ENCODE assay signal across 35 mouse cellular contexts in genomic region chr2:78004426-78004825, GRCm38 (mm10).
"Had no signal": no experiment of that assay in that cellular context is flagged by ENCODE, and none has a peak within 500 bp of the region (broad histone marks: within the 10 kb centered on the region; RNA-seq: fewer than 3 reads in every experiment).

No protein-coding gene starts in this region.

- H3K36me3 ChIP-seq: heart, embryonic 10.5 days; heart, embryonic 12.5 days; heart, embryonic 13.5 days; heart, embryonic 15.5 days; hindbrain, embryonic 10.5 days; hindbrain, embryonic 12.5 days; hindbrain, embryonic 13.5 days; hindbrain, embryonic 15.5 days; kidney, embryonic 15.5 days had no signal

- H3K9me3 ChIP-seq: heart, embryonic 10.5 days; heart, embryonic 12.5 days; heart, embryonic 13.5 days; heart, embryonic 15.5 days; hindbrain, embryonic 10.5 days; hindbrain, embryonic 12.5 days; hindbrain, embryonic 13.5 days; hindbrain, embryonic 15.5 days; kidney, embryonic 15.5 days had no signal

- DNase-seq: heart, postnatal 10 days; heart, postnatal 14 days; heart, postnatal 36 days; heart, postnatal 4 days; kidney, adult 11 months; kidney, adult 18-20 months; kidney, adult 2 months; kidney, adult 8-10 months; kidney, adult 9 months; kidney, postnatal 10 days; kidney, postnatal 14 days; kidney, postnatal 25 days; kidney, postnatal 36 days; kidney, postnatal 4 days; layer of hippocampus, adult 9-11 months; layer of hippocampus, postnatal 36 days had no signal

- H3K4me3 ChIP-seq: heart, embryonic 10.5 days; heart, embryonic 12.5 days; heart, embryonic 13.5 days; heart, embryonic 15.5 days; hindbrain, embryonic 10.5 days; hindbrain, embryonic 12.5 days; hindbrain, embryonic 13.5 days; hindbrain, embryonic 15.5 days; kidney, embryonic 15.5 days; layer of hippocampus, adult 2 months; left cerebral cortex, adult 2 months had no signal

- ATAC-seq: hindbrain, embryonic 16.5 days; hindbrain, postnatal 0 days; inflammation-experienced regulatory T-cells, adult 6 months; intestine, embryonic 16.5 days; intestine, postnatal 0 days had no signal

- H3K4me1 ChIP-seq: heart, embryonic 10.5 days; heart, embryonic 12.5 days; heart, embryonic 13.5 days; heart, embryonic 15.5 days; hindbrain, embryonic 10.5 days; hindbrain, embryonic 12.5 days; hindbrain, embryonic 13.5 days; hindbrain, embryonic 15.5 days; kidney, embryonic 15.5 days had no signal

- H3K9ac ChIP-seq: heart, embryonic 12.5 days; heart, embryonic 13.5 days; heart, embryonic 15.5 days; hindbrain, embryonic 12.5 days; hindbrain, embryonic 13.5 days; hindbrain, embryonic 14.5 days; hindbrain, embryonic 15.5 days; kidney, embryonic 15.5 days had no signal

- H3K4me2 ChIP-seq: heart, embryonic 11.5 days; heart, embryonic 12.5 days; heart, embryonic 13.5 days; heart, embryonic 15.5 days; hindbrain, embryonic 12.5 days; hindbrain, embryonic 13.5 days; hindbrain, embryonic 14.5 days; hindbrain, embryonic 15.5 days; kidney, embryonic 15.5 days had no signal

- H3K27me3 ChIP-seq: heart, embryonic 12.5 days; heart, embryonic 13.5 days; heart, embryonic 15.5 days; hindbrain, embryonic 12.5 days; hindbrain, embryonic 13.5 days; hindbrain, embryonic 15.5 days; kidney, embryonic 15.5 days had no signal

- H3K27ac ChIP-seq: heart, embryonic 10.5 days; heart, embryonic 13.5 days; heart, embryonic 15.5 days; hindbrain, embryonic 10.5 days; hindbrain, embryonic 12.5 days; hindbrain, embryonic 13.5 days; hindbrain, embryonic 14.5 days; hindbrain, embryonic 15.5 days; hindbrain, postnatal 0 days; kidney, embryonic 15.5 days; kidney, postnatal 0 days; layer of hippocampus, adult 2 months; left cerebral cortex, adult 2 months had no signal
